Mouse (Mus musculus) small intestine, adult 2 months (tissue): Measurements from ENCODE around the gene Zfp12.

ENCODE experiments used
- CTCF ChIP-seq: fragments of 200-500 bp; IDR thresholded peaks from 2 replicates; pipeline ENCODE4 v1.5.1; 2012; ENCODE audit warnings: low read depth, mild to moderate bottlenecking, control low read depth, inconsistent platforms, low read length, moderate library complexity, mixed read lengths; ENCODE audit not compliant: insufficient replicate concordance, insufficient read length; ENCODE audit errors: extremely low read depth
- POLR2A ChIP-seq: fragments of 200-500 bp; IDR thresholded peaks from 2 replicates; pipeline ENCODE4 v1.6.1; 2012; ENCODE audit warnings: low read depth, mild to moderate bottlenecking, control low read depth, inconsistent platforms, low read length, moderate library complexity

DNA sequence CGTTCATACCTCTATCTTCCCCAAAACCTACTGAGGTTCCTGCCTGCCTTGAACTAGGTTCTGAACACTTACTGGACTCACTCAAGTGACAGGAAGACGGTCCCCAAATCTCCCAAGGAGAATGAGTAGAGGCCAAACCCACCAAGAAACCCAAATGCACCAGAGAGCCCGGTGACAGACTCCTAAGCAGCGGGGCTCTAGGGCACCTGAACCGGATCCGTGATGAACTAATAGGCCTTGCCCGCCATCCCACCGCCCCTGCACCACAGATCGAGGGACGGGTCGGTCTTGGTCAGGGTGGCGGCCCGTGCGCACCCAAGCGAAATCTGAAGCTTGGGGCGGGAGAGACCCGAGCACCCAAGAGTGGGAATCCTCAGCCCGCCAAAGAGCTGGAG is 17.8 kb downstream of the Zfp12 start:
- TF ChIP-seq CTCF (no peak), POLR2A (no peak)
